Mouse (Mus musculus) heart, embryonic 13.5 days (tissue): ENCODE results near the gene Irs1. TPM values are rescaled to one million over a fixed set of nuclear protein-coding genes. Genes with fewer than 3 reads are reported as not detected.

ENCODE experiments used
- ATAC-seq: fragments of 200-750 bp; cut with Nextera tagmentation; 2 replicates; pipeline ENCODE4 v1.8.0; 2017; ENCODE audit warnings: moderate TSS enrichment; ENCODE audit not compliant: insufficient number of reproducible peaks, low FRiP score, low TSS enrichment; ENCODE audit errors: extremely low read depth
- H3K27ac ChIP-seq: fragments of 300-500 bp; sonication (generic); replicated peaks from 2 replicates; pipeline ENCODE4 v1.5.1; 2015; ENCODE audit warnings: moderate library complexity, mild to moderate bottlenecking, inconsistent platforms
- H3K27me3 ChIP-seq: fragments of 300-500 bp; sonication (generic); replicated peaks from 2 replicates; pipeline ENCODE4 v1.6.1; 2015; ENCODE audit warnings: mild to moderate bottlenecking, inconsistent platforms
- H3K36me3 ChIP-seq: fragments of 300-500 bp; sonication (generic); 2 replicates; pipeline ENCODE4 v1.6.1; 2015; ENCODE audit warnings: mild to moderate bottlenecking, inconsistent platforms
- H3K4me1 ChIP-seq: fragments of 300-500 bp; sonication (generic); 2 replicates; pipeline ENCODE4 v1.6.1; 2015; ENCODE audit warnings: inconsistent platforms
- H3K4me2 ChIP-seq: fragments of 300-500 bp; sonication (generic); 2 replicates; pipeline ENCODE4 v1.6.1; 2015; ENCODE audit warnings: inconsistent platforms, mild to moderate bottlenecking, moderate library complexity
- H3K4me3 ChIP-seq: fragments of 300-500 bp; sonication (generic); 2 replicates; pipeline ENCODE4 v1.5.1; 2015; ENCODE audit warnings: moderate library complexity, mild to moderate bottlenecking, inconsistent platforms
- H3K9ac ChIP-seq: fragments of 300-500 bp; sonication (generic); 2 replicates; pipeline ENCODE4 v1.6.1; 2015; ENCODE audit warnings: inconsistent platforms, mild to moderate bottlenecking, moderate library complexity
- H3K9me3 ChIP-seq: fragments of 300-500 bp; sonication (generic); 2 replicates; pipeline ENCODE4 v1.6.1; 2016; ENCODE audit warnings: inconsistent platforms
- WGBS: fragments of 180-500 bp; shearing (Covaris S2); methylation state at CpG from one replicate; pipeline ENCODE4 v1.1.7; 2015; ENCODE audit warnings: mixed read lengths; 5-methylcytosine and 5-hydroxymethylcytosine counted together
- polyA plus RNA-seq: library from polyadenylated mRNA; unstranded; fragments of >200 nt; fragmentation: Nextera tagmentation; extraction: Ambion mirVana; gene quantifications from 2 replicates; pipeline ENCODE4 v1.2.1, GENCODE M21; 2015

Irs1 gene
- polyA plus RNA-seq, 1 experiment from 2014 or later, result 9.5 TPM

- Histone ChIP-seq H3K4me2 (peak within 1 kb of the TSS; percentile 86), H3K4me1 (peaks cover 14% of the 10 kb centered on the region), H3K27me3 (peaks cover 19% of the 10 kb centered on the region), H3K36me3 (no peaks in the 10 kb centered on the region), H3K9me3 (no peaks in the 10 kb centered on the region), H3K27ac (peak within 1 kb of the TSS; percentile 96), H3K4me3 (peak within 1 kb of the TSS; percentile 98), H3K9ac (peak within 1 kb of the TSS; percentile 97)
- WGBS, result 7% methylated on average over 47 of the region's 47 CpGs
- ATAC-seq, result peak; percentile 92
These were observed 25.0 kb upstream of the Irs1 start, which contains the start of gene Rhbdd1 for GRCm38 (mm10) chr1:82316111-82316745. TSS of gene Rhbdd1 (plus strand) at chr1:82316452.

GRCm38 (mm10) chr1:82304483-82304882, 13.3 kb upstream of the Irs1 start:
- no peak overlapping the region for H3K4me2 ChIP-seq
- H3K4me1 ChIP-seq, result no peaks in the 10 kb centered on the region
- H3K27ac ChIP-seq, result no peak overlapping the region
- H3K27me3 ChIP-seq, result peaks cover 24% of the 10 kb centered on the region
- H3K9ac ChIP-seq, result no peak overlapping the region
- 66% methylated on average over 3 of the region's 3 CpGs for WGBS
- H3K4me3 ChIP-seq, result no peak overlapping the region
- H3K36me3 ChIP-seq, result no peaks in the 10 kb centered on the region
- no peaks in the 10 kb centered on the region for H3K9me3 ChIP-seq
- ATAC-seq, result no peak

GRCm38 (mm10) chr1:82298586-82298985, 7.4 kb upstream of the Irs1 start:
- ATAC-seq, result no peak
- Histone ChIP-seq H3K27ac (no peak overlapping the region), H3K4me1 (no peaks in the 10 kb centered on the region), H3K9me3 (no peaks in the 10 kb centered on the region), H3K9ac (no peak overlapping the region), H3K4me3 (no peak overlapping the region), H3K27me3 (peaks cover 36% of the 10 kb centered on the region), H3K36me3 (no peaks in the 10 kb centered on the region), H3K4me2 (no peak overlapping the region)
- WGBS, result 25% methylated on average over 1 of the region's 1 CpGs

GRCm38 (mm10) chr1:82294102-82294501, 2.9 kb upstream of the Irs1 start:
- no peak for ATAC-seq
- Histone ChIP-seq H3K27me3 (peaks cover 36% of the 10 kb centered on the region), H3K36me3 (peaks cover 3% of the 10 kb centered on the region), H3K9ac (no peak overlapping the region), H3K27ac (no peak overlapping the region), H3K9me3 (no peaks in the 10 kb centered on the region), H3K4me1 (peaks cover 20% of the 10 kb centered on the region), H3K4me3 (no peak overlapping the region), H3K4me2 (no peak overlapping the region)
- 11% methylated on average over 6 of the region's 6 CpGs for whole genome bisulfite sequencing

GRCm38 (mm10) chr1:82292771-82293170, 1.6 kb upstream of the Irs1 start:
- ATAC-seq, result peak; percentile 21; the same call in 1 of the 2 replicates
- H3K9ac ChIP-seq, result peak overlapping the region; percentile 95
- H3K4me1 ChIP-seq, result peaks cover 34% of the 10 kb centered on the region
- peak overlapping the region; percentile 80 for H3K4me3 ChIP-seq
- H3K4me2 ChIP-seq, result peak overlapping the region; percentile 72
- H3K27ac ChIP-seq, result peak overlapping the region; percentile 98
- peaks cover 43% of the 10 kb centered on the region for H3K27me3 ChIP-seq
- 1% methylated on average over 13 of the region's 13 CpGs for WGBS
- no peaks in the 10 kb centered on the region for H3K9me3 ChIP-seq
- peaks cover 16% of the 10 kb centered on the region for H3K36me3 ChIP-seq

- H3K27ac ChIP-seq, result peak overlapping the region; percentile 98
- peak overlapping the region; percentile 95 for H3K9ac ChIP-seq
- WGBS, result under 1% methylated on average over 23 of the region's 23 CpGs
- peak overlapping the region; percentile 80 for H3K4me3 ChIP-seq
- H3K27me3 ChIP-seq, result peaks cover 50% of the 10 kb centered on the region
- H3K36me3 ChIP-seq, result peaks cover 23% of the 10 kb centered on the region
- H3K4me2 ChIP-seq, result peak overlapping the region; percentile 72
- no peaks in the 10 kb centered on the region for H3K9me3 ChIP-seq
- H3K4me1 ChIP-seq, result peaks cover 40% of the 10 kb centered on the region
- no peak for ATAC-seq
These were observed 905 bp upstream of the Irs1 start for GRCm38 (mm10) chr1:82291930-82292712.

- Histone ChIP-seq H3K9ac (peak overlapping the region; percentile 95), H3K27me3 (peaks cover 37% of the 10 kb centered on the region), H3K27ac (peak overlapping the region; percentile 98), H3K36me3 (peaks cover 25% of the 10 kb centered on the region), H3K4me2 (peak overlapping the region; percentile 72), H3K4me3 (peak overlapping the region; percentile 80), H3K4me1 (peaks cover 40% of the 10 kb centered on the region), H3K9me3 (no peaks in the 10 kb centered on the region)
- under 1% methylated on average over 31 of the region's 31 CpGs for whole genome bisulfite sequencing
- 0 out of 2 replicates have a peak, but pooled peaks have one; percentile 5 for ATAC-seq
These were observed 479 bp downstream of the Irs1 start for GRCm38 (mm10) chr1:82290723-82291150.

- Histone ChIP-seq H3K27me3 (peaks cover 32% of the 10 kb centered on the region), H3K9me3 (no peaks in the 10 kb centered on the region), H3K4me2 (peak overlapping the region; percentile 72), H3K4me1 (peaks cover 40% of the 10 kb centered on the region), H3K9ac (peak overlapping the region; percentile 95), H3K27ac (peak overlapping the region; percentile 98), H3K36me3 (peaks cover 25% of the 10 kb centered on the region), H3K4me3 (peak overlapping the region; percentile 80)
- WGBS, result 2% methylated on average over 45 of the region's 45 CpGs
- ATAC-seq, result no peak
These were observed 1.1 kb downstream of the Irs1 start for GRCm38 (mm10) chr1:82289990-82290681.

GRCm38 (mm10) chr1:82289116-82289989, 1.9 kb downstream of the Irs1 start:
- Histone ChIP-seq H3K4me3 (peak overlapping the region; percentile 80), H3K4me1 (peaks cover 40% of the 10 kb centered on the region), H3K36me3 (peaks cover 25% of the 10 kb centered on the region), H3K27ac (peak overlapping the region; percentile 98), H3K27me3 (peaks cover 29% of the 10 kb centered on the region), H3K9me3 (no peaks in the 10 kb centered on the region), H3K4me2 (peak overlapping the region; percentile 72), H3K9ac (peak overlapping the region; percentile 95)
- no peak for ATAC-seq
- WGBS, result 56% methylated on average over 35 of the region's 35 CpGs

- peak overlapping the region; percentile 98 for H3K27ac ChIP-seq
- WGBS, result 70% methylated on average over 18 of the region's 18 CpGs
- peaks cover 25% of the 10 kb centered on the region for H3K36me3 ChIP-seq
- peaks cover 29% of the 10 kb centered on the region for H3K27me3 ChIP-seq
- peak overlapping the region; percentile 95 for H3K9ac ChIP-seq
- H3K4me2 ChIP-seq, result peak overlapping the region; percentile 72
- no peaks in the 10 kb centered on the region for H3K9me3 ChIP-seq
- no peak for ATAC-seq
- H3K4me3 ChIP-seq, result peak overlapping the region; percentile 80
- peaks cover 40% of the 10 kb centered on the region for H3K4me1 ChIP-seq
These were observed 2.7 kb downstream of the Irs1 start for GRCm38 (mm10) chr1:82288421-82288990.
